Comparison of ENCODE assay signal across 13 mouse cellular contexts in the genomic region with DNA sequence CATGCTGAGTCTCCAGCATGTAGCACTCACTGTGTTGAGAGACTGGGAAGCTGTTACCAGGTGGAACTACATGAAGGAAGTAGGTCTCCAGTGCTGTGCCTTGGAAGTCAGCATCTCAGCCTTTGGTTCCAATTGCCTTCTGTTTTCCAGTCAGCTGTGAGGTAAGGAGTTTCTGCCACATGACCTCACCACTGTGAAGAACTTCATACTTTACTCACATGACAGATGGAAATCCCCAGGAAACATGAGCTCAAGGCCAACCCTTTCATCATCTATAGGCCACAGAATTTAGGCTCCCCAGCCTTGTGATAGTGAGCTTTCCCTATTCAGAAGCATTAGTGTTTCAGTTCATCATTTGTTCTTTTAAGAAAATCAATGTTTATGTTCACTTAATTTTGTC.
DNase-seq lines count a peak whose midpoint lies in the region; ATAC-seq lines count a peak whose summit lies in the region.
"Had no signal": no experiment of that assay in that cellular context is flagged by ENCODE, and none has a peak within 500 bp of the region (broad histone marks: within the 10 kb centered on the region; RNA-seq: fewer than 3 reads in every experiment).

No protein-coding gene starts in this region.

- DNase-seq in CD4-positive, CD25-positive, alpha-beta regulatory T cell, adult 2 months (ENCODE audit: low read depth, low spot score): peak; percentile 55
- peak; percentile 17 for DNase-seq in T-cell, adult 2 months (ENCODE audit: low spot score)
- DNase-seq in thymus, postnatal 14 days: no peak
- DNase-seq in thymus, postnatal 25 days: no peak
- no peak for DNase-seq in thymus, postnatal 10 days (ENCODE audit: low spot score in 2 of 2)
- DNase-seq: adrenal gland, postnatal 14 days; cerebellum, adult 11 months; cerebellum, adult 9-10 months; gastrocnemius, postnatal 36 days; heart, adult 11 months; heart, postnatal 36 days had no signal

- peak; percentile 78 for ATAC-seq in inflammation-experienced regulatory T-cells, adult 6 months
- ATAC-seq: forebrain, embryonic 15.5 days had no signal

Comparison
In these comparisons a context has a peak if more than half of its experiments do, and no peak if none do; other contexts are left out.
1. DNase-seq: peak in CD4-positive, CD25-positive, alpha-beta regulatory T cell, adult 2 months (single experiment) and T-cell, adult 2 months (single experiment); none in thymus, postnatal 14 days (single experiment), thymus, postnatal 25 days (single experiment) and thymus, postnatal 10 days (0 of 2).